Mouse (Mus musculus): ENCODE results near the gene Catsperg2.

GRCm38 (mm10) chr7:29767058-29767686 is 40.3 kb upstream of the Catsperg2 start:
- TF ChIP-seq CTCF (IDR thresholded peaks at IDR 0.05), result no peak
- no peak for TF ChIP-seq EP300 (IDR thresholded peaks at IDR 0.05)
